Mouse (Mus musculus) heart, embryonic 16.5 days (tissue): ENCODE results near the gene Cps1. TPM values are rescaled to one million over a fixed set of nuclear protein-coding genes. Genes with fewer than 3 reads are reported as not detected.

ENCODE experiments used
- ATAC-seq: fragments of 200-750 bp; cut with Nextera tagmentation; replicated peaks from 2 replicates; pipeline ENCODE4 v1.8.0; 2017; ENCODE audit warnings: moderate number of reproducible peaks; ENCODE audit not compliant: insufficient read depth, low FRiP score; ENCODE audit errors: extremely low read depth
- H3K27ac ChIP-seq: fragments of 300-500 bp; sonication (generic); 2 replicates; pipeline ENCODE4 v1.5.1; 2014; ENCODE audit warnings: mild to moderate bottlenecking, low read length, control low read depth, moderate library complexity
- H3K27me3 ChIP-seq: fragments of 300-500 bp; sonication (generic); 2 replicates; pipeline ENCODE4 v1.6.1; 2014; ENCODE audit warnings: low read length, mixed read lengths; ENCODE audit not compliant: control insufficient read depth, insufficient read depth
- H3K36me3 ChIP-seq: fragments of 300-500 bp; sonication (generic); 2 replicates; pipeline ENCODE4 v1.6.1; 2014; ENCODE audit not compliant: control insufficient read depth, insufficient read depth
- H3K4me1 ChIP-seq: fragments of 300-500 bp; sonication (generic); 2 replicates; pipeline ENCODE4 v1.6.1; 2014; ENCODE audit warnings: low read length, mixed read lengths; ENCODE audit not compliant: control insufficient read depth, insufficient read depth
- H3K4me2 ChIP-seq: fragments of 300-500 bp; sonication (generic); 2 replicates; pipeline ENCODE4 v1.6.1; 2014; ENCODE audit warnings: low read depth, mild to moderate bottlenecking, control low read depth, low read length
- H3K4me3 ChIP-seq: fragments of 300-500 bp; sonication (generic); 2 replicates; pipeline ENCODE4 v1.5.1; 2014; ENCODE audit warnings: mild to moderate bottlenecking, control low read depth, low read length
- H3K9ac ChIP-seq: fragments of 300-500 bp; sonication (generic); 2 replicates; pipeline ENCODE4 v1.6.1; 2014; ENCODE audit warnings: low read length, control low read depth
- H3K9me3 ChIP-seq: fragments of 300-500 bp; sonication (generic); replicated peaks from 2 replicates; pipeline ENCODE4 v1.6.1; 2016; ENCODE audit warnings: low read length; ENCODE audit not compliant: control insufficient read depth
- WGBS: fragments of 180-500 bp; shearing (Covaris S2); extraction: QIAGEN DNeasy Blood & Tissue Kit; methylation state at CpG from one replicate; pipeline ENCODE4 v1.1.7; 2014; 5-methylcytosine and 5-hydroxymethylcytosine counted together
- polyA plus RNA-seq: library from polyadenylated mRNA; unstranded; fragments of >200 nt; fragmentation: Nextera tagmentation; extraction: Ambion mirVana; gene quantifications from 2 replicates; pipeline ENCODE4 v1.2.1, GENCODE M21; 2015

The Cps1 gene
- polyA plus RNA-seq, 1 experiment from 2014 or later: 0.66 TPM

GRCm38 (mm10) chr1:67197335-67197734 lies 74.5 kb downstream of the Cps1 start:
- Histone ChIP-seq H3K4me3 (no peak overlapping the region), H3K4me1 (no peaks in the 10 kb centered on the region), H3K9me3 (no peaks in the 10 kb centered on the region), H3K27me3 (no peaks in the 10 kb centered on the region), H3K36me3 (no peaks in the 10 kb centered on the region), H3K9ac (no peak overlapping the region), H3K4me2 (no peak overlapping the region), H3K27ac (no peak overlapping the region)
- ATAC-seq: no peak
- WGBS: 78% methylated on average over 2 of the region's 2 CpGs

GRCm38 (mm10) chr1:67218339-67218944 lies 95.6 kb downstream of the Cps1 start:
- WGBS: 29% methylated on average over 2 of the region's 2 CpGs
- Histone ChIP-seq H3K36me3 (no peaks in the 10 kb centered on the region), H3K4me1 (no peaks in the 10 kb centered on the region), H3K4me2 (no peak overlapping the region), H3K9me3 (no peaks in the 10 kb centered on the region), H3K27me3 (no peaks in the 10 kb centered on the region), H3K27ac (no peak overlapping the region), H3K4me3 (no peak overlapping the region), H3K9ac (no peak overlapping the region)
- no peak for ATAC-seq

GRCm38 (mm10) chr1:67223666-67224065 lies 100.8 kb downstream of the Cps1 start:
- no peak overlapping the region for H3K9ac ChIP-seq
- 71% methylated on average over 7 of the region's 7 CpGs for WGBS
- no peaks in the 10 kb centered on the region for H3K9me3 ChIP-seq
- no peaks in the 10 kb centered on the region for H3K36me3 ChIP-seq
- no peak overlapping the region for H3K4me3 ChIP-seq
- no peak for ATAC-seq
- H3K27me3 ChIP-seq: no peaks in the 10 kb centered on the region
- no peaks in the 10 kb centered on the region for H3K4me1 ChIP-seq
- no peak overlapping the region for H3K4me2 ChIP-seq
- H3K27ac ChIP-seq: no peak overlapping the region

- no peaks in the 10 kb centered on the region for H3K27me3 ChIP-seq
- H3K9ac ChIP-seq: no peak overlapping the region
- H3K27ac ChIP-seq: no peak overlapping the region
- no peak overlapping the region for H3K4me3 ChIP-seq
- H3K4me1 ChIP-seq: no peaks in the 10 kb centered on the region
- no peak overlapping the region for H3K4me2 ChIP-seq
- H3K9me3 ChIP-seq: no peaks in the 10 kb centered on the region
- no peak for ATAC-seq
- WGBS: 69% methylated on average over 2 of the region's 2 CpGs
- H3K36me3 ChIP-seq: no peaks in the 10 kb centered on the region
Observed at GRCm38 (mm10) chr1:67234861-67235260, 112.0 kb downstream of the Cps1 start.

- H3K27ac ChIP-seq: no peak overlapping the region
- H3K9me3 ChIP-seq: no peaks in the 10 kb centered on the region
- no peak for ATAC-seq
- no peaks in the 10 kb centered on the region for H3K4me1 ChIP-seq
- no peaks in the 10 kb centered on the region for H3K36me3 ChIP-seq
- WGBS: 68% methylated on average over 7 of the region's 7 CpGs
- no peaks in the 10 kb centered on the region for H3K27me3 ChIP-seq
- no peak overlapping the region for H3K4me2 ChIP-seq
- H3K4me3 ChIP-seq: no peak overlapping the region
- no peak overlapping the region for H3K9ac ChIP-seq
Observed at GRCm38 (mm10) chr1:67235468-67236217, 112.8 kb downstream of the Cps1 start.

GRCm38 (mm10) chr1:67238446-67238845 lies 115.6 kb downstream of the Cps1 start:
- 71% methylated on average over 1 of the region's 1 CpGs for WGBS
- H3K27me3 ChIP-seq: no peaks in the 10 kb centered on the region
- H3K9ac ChIP-seq: no peak overlapping the region
- no peak for ATAC-seq
- H3K4me1 ChIP-seq: no peaks in the 10 kb centered on the region
- no peak overlapping the region for H3K4me2 ChIP-seq
- H3K36me3 ChIP-seq: no peaks in the 10 kb centered on the region
- no peaks in the 10 kb centered on the region for H3K9me3 ChIP-seq
- H3K4me3 ChIP-seq: no peak overlapping the region
- no peak overlapping the region for H3K27ac ChIP-seq

GRCm38 (mm10) chr1:67238941-67239340 lies 116.1 kb downstream of the Cps1 start:
- Histone ChIP-seq H3K9ac (no peak overlapping the region), H3K36me3 (no peaks in the 10 kb centered on the region), H3K27ac (no peak overlapping the region), H3K4me3 (no peak overlapping the region), H3K4me1 (no peaks in the 10 kb centered on the region), H3K4me2 (no peak overlapping the region), H3K9me3 (no peaks in the 10 kb centered on the region), H3K27me3 (no peaks in the 10 kb centered on the region)
- 77% methylated on average over 1 of the region's 1 CpGs for WGBS
- no peak for ATAC-seq

GRCm38 (mm10) chr1:67265222-67265621 lies 142.4 kb downstream of the Cps1 start:
- no peak overlapping the region for H3K4me3 ChIP-seq
- no peak for ATAC-seq
- no peaks in the 10 kb centered on the region for H3K36me3 ChIP-seq
- no peak overlapping the region for H3K9ac ChIP-seq
- H3K4me2 ChIP-seq: no peak overlapping the region
- WGBS: 68% methylated on average over 1 of the region's 1 CpGs
- no peaks in the 10 kb centered on the region for H3K27me3 ChIP-seq
- no peaks in the 10 kb centered on the region for H3K4me1 ChIP-seq
- no peak overlapping the region for H3K27ac ChIP-seq
- no peaks in the 10 kb centered on the region for H3K9me3 ChIP-seq

GRCm38 (mm10) chr1:67267972-67268371 lies 145.1 kb downstream of the Cps1 start:
- Histone ChIP-seq H3K9me3 (no peaks in the 10 kb centered on the region), H3K27ac (no peak overlapping the region), H3K36me3 (no peaks in the 10 kb centered on the region), H3K4me1 (no peaks in the 10 kb centered on the region), H3K9ac (no peak overlapping the region), H3K4me3 (no peak overlapping the region), H3K4me2 (no peak overlapping the region), H3K27me3 (no peaks in the 10 kb centered on the region)
- ATAC-seq: no peak
